Mouse (Mus musculus) stomach, embryonic 14.5 days (tissue): Measurements from ENCODE around the gene Hspa1l. TPM values are rescaled to one million over a fixed set of nuclear protein-coding genes. Genes with fewer than 3 reads are reported as not detected.

ENCODE experiments used
- ATAC-seq: fragments of 200-750 bp; cut with Nextera tagmentation; 2 replicates; pipeline ENCODE4 v1.8.0; 2017; ENCODE audit warnings: low read depth, moderate TSS enrichment; ENCODE audit not compliant: insufficient number of reproducible peaks, insufficient read depth, low FRiP score
- H3K27ac ChIP-seq: fragments of 300-500 bp; sonication (generic); 2 replicates; pipeline ENCODE4 v1.5.1; 2014; ENCODE audit warnings: mild to moderate bottlenecking, low read length, moderate library complexity, mixed read lengths
- H3K27me3 ChIP-seq: fragments of 300-500 bp; sonication (generic); 2 replicates; pipeline ENCODE4 v1.6.1; 2014; ENCODE audit warnings: low read length, control low read depth, mixed read lengths; ENCODE audit not compliant: control insufficient read depth, insufficient read depth
- H3K36me3 ChIP-seq: fragments of 300-500 bp; sonication (generic); 2 replicates; pipeline ENCODE4 v1.6.1; 2014; ENCODE audit warnings: mild to moderate bottlenecking, control low read depth, low read length, moderate library complexity, mixed read lengths; ENCODE audit not compliant: control insufficient read depth, insufficient read depth
- H3K4me1 ChIP-seq: fragments of 300-500 bp; sonication (generic); 2 replicates; pipeline ENCODE4 v1.6.1; 2014; ENCODE audit warnings: low read length, control low read depth, mixed read lengths; ENCODE audit not compliant: control insufficient read depth, insufficient read depth
- H3K4me2 ChIP-seq: fragments of 300-500 bp; sonication (generic); replicated peaks from 2 replicates; pipeline ENCODE4 v1.6.1; 2014; ENCODE audit warnings: low read depth, low read length, control low read depth
- H3K4me3 ChIP-seq: fragments of 300-500 bp; sonication (generic); 2 replicates; pipeline ENCODE4 v1.5.1; 2014; ENCODE audit warnings: low read depth, low read length, control low read depth
- H3K9ac ChIP-seq: fragments of 300-500 bp; sonication (generic); replicated peaks from 2 replicates; pipeline ENCODE4 v1.6.1; 2014; ENCODE audit warnings: low read depth, mild to moderate bottlenecking, control low read depth, low read length, moderate library complexity, mixed read lengths
- H3K9me3 ChIP-seq: fragments of 300-500 bp; sonication (generic); 2 replicates; pipeline ENCODE4 v1.6.1; 2016; ENCODE audit warnings: low read depth, low read length, control low read depth; ENCODE audit not compliant: control insufficient read depth
- WGBS: fragments of 180-500 bp; shearing (Covaris S2); extraction: QIAGEN DNeasy Blood & Tissue Kit; methylation state at CpG from one replicate; pipeline ENCODE4 v1.1.7; 2014; 5-methylcytosine and 5-hydroxymethylcytosine counted together
- polyA plus RNA-seq: library from polyadenylated mRNA; unstranded; fragments of >200 nt; fragmentation: Nextera tagmentation; extraction: Ambion mirVana; gene quantifications from 2 replicates; pipeline ENCODE4 v1.2.1, GENCODE M21; 2014

Hspa1l gene
- polyA plus RNA-seq, 1 experiment from 2014 or later: 0.75 TPM

GRCm38 (mm10) chr17:35023756-35024155 lies 51.3 kb downstream of the Hspa1l start:
- H3K9ac ChIP-seq: no peak overlapping the region
- H3K4me3 ChIP-seq: no peak overlapping the region
- H3K27me3 ChIP-seq: no peaks in the 10 kb centered on the region
- no peaks in the 10 kb centered on the region for H3K9me3 ChIP-seq
- no peak overlapping the region for H3K27ac ChIP-seq
- WGBS: 67% methylated on average over 4 of the region's 4 CpGs
- no peak for ATAC-seq
- H3K36me3 ChIP-seq: no peaks in the 10 kb centered on the region
- H3K4me1 ChIP-seq: peaks cover 12% of the 10 kb centered on the region
- H3K4me2 ChIP-seq: no peak overlapping the region

- H3K4me2 ChIP-seq: no peak overlapping the region
- no peaks in the 10 kb centered on the region for H3K27me3 ChIP-seq
- no peaks in the 10 kb centered on the region for H3K9me3 ChIP-seq
- H3K27ac ChIP-seq: no peak overlapping the region
- no peaks in the 10 kb centered on the region for H3K36me3 ChIP-seq
- WGBS: 62% methylated on average over 12 of the region's 13 CpGs
- peaks cover 12% of the 10 kb centered on the region for H3K4me1 ChIP-seq
- ATAC-seq: no peak
- no peak overlapping the region for H3K4me3 ChIP-seq
- H3K9ac ChIP-seq: no peak overlapping the region; the same call in 1 of the 2 replicates
Observed at GRCm38 (mm10) chr17:35024261-35024660, 51.8 kb downstream of the Hspa1l start.

GRCm38 (mm10) chr17:35024691-35025488 lies 52.4 kb downstream of the Hspa1l start:
- no peak for ATAC-seq
- 57% methylated on average over 8 of the region's 10 CpGs for WGBS
- Histone ChIP-seq H3K4me1 (peaks cover 18% of the 10 kb centered on the region), H3K27ac (no peak overlapping the region), H3K27me3 (no peaks in the 10 kb centered on the region), H3K36me3 (no peaks in the 10 kb centered on the region), H3K9me3 (no peaks in the 10 kb centered on the region), H3K9ac (no peak overlapping the region), H3K4me3 (no peak overlapping the region), H3K4me2 (no peak overlapping the region)

- Histone ChIP-seq H3K27me3 (no peaks in the 10 kb centered on the region), H3K4me1 (peaks cover 20% of the 10 kb centered on the region), H3K27ac (no peak overlapping the region), H3K9me3 (no peaks in the 10 kb centered on the region), H3K4me2 (0 out of 2 replicates have a peak overlapping the region, but pooled peaks have one; percentile 14), H3K36me3 (no peaks in the 10 kb centered on the region), H3K4me3 (no peak overlapping the region), H3K9ac (no peak overlapping the region)
- 76% methylated on average over 5 of the region's 5 CpGs for WGBS
- no peak for ATAC-seq
Observed at GRCm38 (mm10) chr17:35026206-35026605, 53.7 kb downstream of the Hspa1l start.

DNA sequence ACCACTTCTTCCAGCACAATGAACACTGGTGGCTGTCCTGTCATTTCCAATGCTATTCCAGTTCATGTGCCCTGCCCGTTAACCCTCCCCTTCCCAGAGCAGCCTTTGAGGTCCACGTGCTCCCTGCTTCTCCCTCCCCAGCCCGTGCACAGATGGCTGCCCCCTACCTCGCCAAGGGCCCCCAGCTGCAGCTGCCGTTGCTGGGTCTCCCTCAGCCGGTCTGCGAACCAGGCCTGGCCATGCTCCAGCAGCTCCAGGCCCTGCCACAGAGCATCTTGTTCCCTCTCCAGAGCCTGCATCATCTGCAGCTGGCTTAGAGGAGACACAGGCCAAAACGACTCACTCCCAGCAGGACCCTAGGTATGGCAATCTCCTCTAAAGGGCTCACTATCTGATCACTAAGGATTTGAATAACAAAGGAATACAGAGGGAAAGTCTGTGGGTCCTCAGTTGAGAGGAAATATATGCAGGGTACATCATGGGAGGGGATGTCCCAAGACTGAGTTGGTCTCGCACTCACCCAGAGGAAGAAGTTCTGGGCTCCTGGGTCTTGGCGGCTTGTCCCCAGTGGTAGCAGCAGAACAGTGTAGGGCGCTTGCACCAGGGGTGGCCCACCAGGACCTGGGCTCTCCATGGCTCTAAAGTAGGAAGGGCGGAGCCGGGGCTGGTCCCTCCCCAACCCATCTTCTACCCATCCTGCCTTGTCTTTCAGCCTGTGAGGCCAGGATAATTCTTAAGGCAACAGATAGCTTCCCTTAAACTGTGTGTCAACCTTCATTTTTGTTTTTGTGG lies 55.0 kb downstream of the Hspa1l start, which contains the start of gene Sapcd1:
Gene Sapcd1 (minus strand): TSS at position 740 of the 792 bp plus-strand sequence.
- no peak within 1 kb of the TSS for H3K4me3 ChIP-seq
- H3K9ac ChIP-seq: 0 out of 2 replicates have a peak within 1 kb of the TSS, but pooled peaks have one; percentile 14
- H3K27ac ChIP-seq: peak within 1 kb of the TSS; percentile 74
- ATAC-seq: peak; percentile 53; the same call in 1 of the 2 replicates
- H3K4me1 ChIP-seq: peaks cover 17% of the 10 kb centered on the region
- 48% methylated on average over 13 of the region's 13 CpGs for WGBS
- H3K9me3 ChIP-seq: no peaks in the 10 kb centered on the region
- H3K36me3 ChIP-seq: no peaks in the 10 kb centered on the region
- peak within 1 kb of the TSS; percentile 14; the same call in 1 of the 2 replicates for H3K4me2 ChIP-seq
- no peaks in the 10 kb centered on the region for H3K27me3 ChIP-seq

- Histone ChIP-seq H3K4me1 (peaks cover 17% of the 10 kb centered on the region), H3K9me3 (no peaks in the 10 kb centered on the region), H3K27me3 (no peaks in the 10 kb centered on the region), H3K9ac (no peak overlapping the region), H3K4me2 (no peak overlapping the region), H3K36me3 (no peaks in the 10 kb centered on the region), H3K27ac (no peak overlapping the region), H3K4me3 (no peak overlapping the region)
- 86% methylated on average over 2 of the region's 2 CpGs for WGBS
- ATAC-seq: no peak
Observed at GRCm38 (mm10) chr17:35028315-35028714, 55.8 kb downstream of the Hspa1l start.

Other genes starting within 250 kb of the Hspa1l start
- gene C4b, start 228.8 kb upstream of the Hspa1l start, polyA plus RNA-seq: 0.07 TPM in 1 of 2 replicates, not detected in the other
- gene Cyp21a1, start 168.1 kb upstream of the Hspa1l start, polyA plus RNA-seq: not detected in 2 replicates
- gene Stk19, start 135.8 kb upstream of the Hspa1l start, polyA plus RNA-seq: 22.3 and 27.3 TPM in 2 replicates
- 52.9 and 56.4 TPM in 2 replicates for gene Dxo, start 135.7 kb upstream of the Hspa1l start, polyA plus RNA-seq
- 37.7 and 39.5 TPM in 2 replicates for gene Skiv2l, start 122.5 kb upstream of the Hspa1l start, polyA plus RNA-seq
- 101 and 114 TPM in 2 replicates for gene Nelfe, start 122.3 kb upstream of the Hspa1l start, polyA plus RNA-seq
- 6.7 and 9.4 TPM in 2 replicates for gene Cfb, start 110.2 kb upstream of the Hspa1l start, polyA plus RNA-seq
- gene Zbtb12, start 93.2 kb upstream of the Hspa1l start, polyA plus RNA-seq: 0.87 and 1.2 TPM in 2 replicates
- not detected in 2 replicates for gene Gm20547, start 90.7 kb upstream of the Hspa1l start, polyA plus RNA-seq
- 2.8 TPM in 2 replicates for gene C2, start 74.4 kb upstream of the Hspa1l start, polyA plus RNA-seq
- gene Ehmt2, start 74.2 kb upstream of the Hspa1l start, polyA plus RNA-seq: 69.4 and 79.4 TPM in 2 replicates
- gene Slc44a4, start 58.2 kb upstream of the Hspa1l start, polyA plus RNA-seq: 5.3 and 6.4 TPM in 2 replicates
- 15.1 and 16.2 TPM in 2 replicates for gene Neu1, start 41.5 kb upstream of the Hspa1l start, polyA plus RNA-seq
- gene Hspa1b, start 13.5 kb upstream of the Hspa1l start, polyA plus RNA-seq: 0.54 and 0.84 TPM in 2 replicates
- 0.66 TPM in 1 of 2 replicates, not detected in the other for gene Gm20481, start 2.8 kb upstream of the Hspa1l start, polyA plus RNA-seq
- 4.9 and 6.0 TPM in 2 replicates for gene Hspa1a, start 547 bp upstream of the Hspa1l start, polyA plus RNA-seq
- gene Lsm2, start 9.2 kb downstream of the Hspa1l start, polyA plus RNA-seq: 177 and 205 TPM in 2 replicates
- gene Vars, start 28.3 kb downstream of the Hspa1l start, polyA plus RNA-seq: 84.0 and 92.3 TPM in 2 replicates
- gene Vwa7, start 43.9 kb downstream of the Hspa1l start, polyA plus RNA-seq: 0.18 and 0.22 TPM in 2 replicates
- 16.3 and 21.3 TPM in 2 replicates for gene Sapcd1, start 55.3 kb downstream of the Hspa1l start, polyA plus RNA-seq
- gene Msh5, start 74.0 kb downstream of the Hspa1l start, polyA plus RNA-seq: 3.6 and 3.8 TPM in 2 replicates
- gene Clic1, start 77.3 kb downstream of the Hspa1l start, polyA plus RNA-seq: 83.0 and 88.5 TPM in 2 replicates
- 292 and 322 TPM in 2 replicates for gene Ddah2, start 86.3 kb downstream of the Hspa1l start, polyA plus RNA-seq
- gene Ly6g6c, start 92.7 kb downstream of the Hspa1l start, polyA plus RNA-seq: 0.30 and 0.63 TPM in 2 replicates
- gene Mpig6b, start 93.5 kb downstream of the Hspa1l start, polyA plus RNA-seq: 0.97 and 1.3 TPM in 2 replicates
- gene Ly6g6e, start 104.2 kb downstream of the Hspa1l start, polyA plus RNA-seq: 7.8 and 9.7 TPM in 2 replicates
- 1.5 and 2.1 TPM in 2 replicates for gene Ly6g6d, start 105.4 kb downstream of the Hspa1l start, polyA plus RNA-seq
- 0.29 TPM in 1 of 2 replicates, not detected in the other for gene Ly6g6f, start 112.9 kb downstream of the Hspa1l start, polyA plus RNA-seq
- 77.1 and 81.4 TPM in 2 replicates for gene Abhd16a, start 116.6 kb downstream of the Hspa1l start, polyA plus RNA-seq
- not detected in 2 replicates for gene Ly6g5c, start 135.6 kb downstream of the Hspa1l start, polyA plus RNA-seq
- gene Ly6g5b, start 142.7 kb downstream of the Hspa1l start, polyA plus RNA-seq: 0.49 and 0.81 TPM in 2 replicates
- 20.3 and 21.9 TPM in 2 replicates for gene Gpank1, start 148.8 kb downstream of the Hspa1l start, polyA plus RNA-seq
- gene Csnk2b, start 149.3 kb downstream of the Hspa1l start, polyA plus RNA-seq: 269 and 270 TPM in 2 replicates
- gene D17H6S53E, start 153.7 kb downstream of the Hspa1l start, polyA plus RNA-seq: 10.1 and 13.3 TPM in 2 replicates
- gene Apom, start 159.3 kb downstream of the Hspa1l start, polyA plus RNA-seq: 0.75 and 0.77 TPM in 2 replicates
- gene Bag6, start 162.5 kb downstream of the Hspa1l start, polyA plus RNA-seq: 86.5 and 89.0 TPM in 2 replicates
- 209 and 222 TPM in 2 replicates for gene Prrc2a, start 192.2 kb downstream of the Hspa1l start, polyA plus RNA-seq
- 16.4 and 19.6 TPM in 2 replicates for gene Aif1, start 203.4 kb downstream of the Hspa1l start, polyA plus RNA-seq
- 18.5 and 21.1 TPM in 2 replicates for gene Lst1, start 215.7 kb downstream of the Hspa1l start, polyA plus RNA-seq
- gene Ltb, start 221.7 kb downstream of the Hspa1l start, polyA plus RNA-seq: 1.4 and 1.8 TPM in 2 replicates
- 0.20 and 0.34 TPM in 2 replicates for gene Tnf, start 229.3 kb downstream of the Hspa1l start, polyA plus RNA-seq
- 0.42 and 0.59 TPM in 2 replicates for gene Lta, start 232.6 kb downstream of the Hspa1l start, polyA plus RNA-seq
- not detected in 2 replicates for gene Gm16181, start 248.1 kb downstream of the Hspa1l start, polyA plus RNA-seq